Mouse (Mus musculus): ENCODE measurements around the gene Fam3a. TPM values are rescaled to one million over a fixed set of nuclear protein-coding genes. Genes with fewer than 3 reads are reported as not detected.
A peak's percentile ranks its signal among the peaks of the same experiment; 100 is the strongest.

Gene Fam3a
- 35.5 and 37.9 TPM in 2 replicates for polyA plus RNA-seq (2015; fragmentation: Nextera tagmentation; extraction: Ambion mirVana)

DNA sequence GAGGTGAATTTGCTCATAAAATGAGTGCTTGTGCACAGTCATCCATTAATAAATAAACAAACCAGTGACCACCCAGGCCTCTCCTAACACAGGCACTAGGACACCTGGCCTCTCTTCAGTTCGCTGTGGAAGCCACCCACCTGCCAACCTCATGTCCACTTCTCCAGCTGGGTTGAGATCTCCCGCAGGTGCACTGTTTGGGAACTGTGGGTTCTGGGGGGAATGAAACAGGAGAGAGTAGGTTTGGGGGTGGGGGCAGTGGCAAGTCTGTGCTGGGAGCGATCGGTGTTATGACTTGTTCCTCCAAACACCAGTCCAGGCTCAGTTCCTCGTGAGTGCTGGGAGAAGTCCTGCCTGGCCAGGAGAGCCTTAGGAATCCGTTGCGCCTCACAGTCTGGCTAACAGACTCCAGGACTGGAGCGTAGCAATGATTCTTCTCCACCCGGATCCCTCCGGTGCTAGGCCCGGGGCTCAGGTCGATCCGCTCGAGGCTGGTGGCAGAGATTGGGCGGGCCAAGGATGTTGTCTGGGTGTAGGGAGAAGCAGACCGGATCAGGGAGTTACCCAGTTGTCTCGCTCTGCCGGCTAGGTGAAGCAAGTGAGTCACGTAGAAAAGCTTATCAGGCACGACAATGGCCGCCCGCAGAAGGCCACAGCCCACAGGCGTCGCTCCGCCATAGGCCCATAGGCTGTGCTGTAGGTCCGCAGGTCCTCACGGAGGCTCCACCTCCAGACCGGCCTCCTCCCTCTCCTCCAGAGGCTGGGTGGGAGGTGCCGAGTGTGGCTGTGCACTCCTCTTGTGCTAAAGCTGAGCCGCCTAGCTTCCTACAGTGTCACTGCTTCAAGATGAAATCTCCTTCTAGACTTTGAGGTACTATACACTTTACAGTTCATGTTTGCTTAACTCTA lies at the start of gene Fam3a, which contains the start of gene Ikbkg:
Fam3a (minus strand) TSS at position 738 of the 909 bp plus-strand sequence.
Ikbkg (plus strand) TSS at position 756 of the 909 bp plus-strand sequence.
- peak within 1 kb of the TSS; percentile 65 for H3K4me2 ChIP-seq (ENCODE audit: low read length)
- peak within 1 kb of the TSS; percentile 83 for H3K27ac ChIP-seq (ENCODE audit: low read depth, low read length)
- 16% methylated on average over 30 of the region's 30 CpGs for WGBS
- no peaks in the 10 kb centered on the region for H3K36me3 ChIP-seq (ENCODE audit: control insufficient read depth, insufficient read depth, low read length)
- H3K9me3 ChIP-seq (ENCODE audit: control insufficient read depth, low read length): no peaks in the 10 kb centered on the region
- no peaks in the 10 kb centered on the region for H3K27me3 ChIP-seq (replicated peaks; ENCODE audit: control insufficient read depth, insufficient read depth, low read length)
- peak within 1 kb of the TSS; percentile 55 for H3K4me3 ChIP-seq (ENCODE audit: low read length)
- peak within 1 kb of the TSS; percentile 72 for H3K9ac ChIP-seq (ENCODE audit: low read depth, low read length)
- peaks cover 3% of the 10 kb centered on the region; the same call in 1 of the 2 replicates for H3K4me1 ChIP-seq (ENCODE audit: control insufficient read depth, insufficient read depth, low read depth, low read length)
- ATAC-seq: peak; percentile 100

- H3K27me3 ChIP-seq (replicated peaks; ENCODE audit: control insufficient read depth, insufficient read depth, low read length): no peaks in the 10 kb centered on the region
- ATAC-seq: peak; percentile 71
- peak overlapping the region; percentile 83 for H3K27ac ChIP-seq (ENCODE audit: low read depth, low read length)
- peak overlapping the region; percentile 57 for H3K4me3 ChIP-seq (ENCODE audit: low read length)
- no peaks in the 10 kb centered on the region for H3K9me3 ChIP-seq (ENCODE audit: control insufficient read depth, low read length)
- H3K4me1 ChIP-seq (ENCODE audit: control insufficient read depth, insufficient read depth, low read depth, low read length): peaks cover 7% of the 10 kb centered on the region
- H3K4me2 ChIP-seq (ENCODE audit: low read length): peak overlapping the region; percentile 62
- H3K9ac ChIP-seq (ENCODE audit: low read depth, low read length): peak overlapping the region; percentile 62
- WGBS: 28% methylated on average over 22 of the region's 22 CpGs
- no peaks in the 10 kb centered on the region for H3K36me3 ChIP-seq (ENCODE audit: control insufficient read depth, insufficient read depth, low read length)
Observed at GRCm38 (mm10) chrX:74429290-74429821, 36.3 kb upstream of the Fam3a start.

DNA sequence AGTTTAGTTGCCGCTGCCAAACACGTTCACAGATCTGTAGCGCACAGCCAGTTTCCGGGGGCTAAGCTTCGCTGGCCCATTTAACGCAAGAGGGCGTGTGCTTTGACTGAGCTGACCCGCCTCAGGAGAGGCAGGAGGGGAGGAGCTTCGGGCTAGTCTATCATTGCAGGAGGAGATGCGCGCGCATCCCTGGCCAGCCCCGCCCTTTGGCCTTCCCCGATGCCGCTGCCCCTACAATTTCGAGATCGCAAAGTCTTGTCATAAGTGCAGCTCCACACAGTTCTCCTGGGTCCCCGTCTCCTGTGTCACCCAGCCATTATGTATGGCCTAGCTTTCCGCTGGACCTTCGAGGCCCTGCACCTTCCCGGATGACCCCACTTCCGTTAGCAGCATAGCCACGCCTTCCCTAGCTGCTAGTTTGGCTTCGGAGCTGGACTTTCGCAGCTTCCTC lies 35.8 kb upstream of the Fam3a start, which contains the start of gene G6pdx:
G6pdx (minus strand) TSS at position 369 of the 451 bp plus-strand sequence.
- Histone ChIP-seq H3K4me3 (ENCODE audit: low read length) (peak within 1 kb of the TSS; percentile 57), H3K4me1 (ENCODE audit: control insufficient read depth, insufficient read depth, low read depth, low read length) (peaks cover 7% of the 10 kb centered on the region), H3K27ac (ENCODE audit: low read depth, low read length) (peak within 1 kb of the TSS; percentile 83), H3K9ac (ENCODE audit: low read depth, low read length) (peak within 1 kb of the TSS; percentile 62), H3K36me3 (ENCODE audit: control insufficient read depth, insufficient read depth, low read length) (no peaks in the 10 kb centered on the region), H3K4me2 (ENCODE audit: low read length) (peak within 1 kb of the TSS; percentile 62), H3K9me3 (ENCODE audit: control insufficient read depth, low read length) (no peaks in the 10 kb centered on the region), H3K27me3 (replicated peaks; ENCODE audit: control insufficient read depth, insufficient read depth, low read length) (no peaks in the 10 kb centered on the region)
- 14% methylated on average over 20 of the region's 25 CpGs for WGBS
- ATAC-seq: peak; percentile 88

DNA sequence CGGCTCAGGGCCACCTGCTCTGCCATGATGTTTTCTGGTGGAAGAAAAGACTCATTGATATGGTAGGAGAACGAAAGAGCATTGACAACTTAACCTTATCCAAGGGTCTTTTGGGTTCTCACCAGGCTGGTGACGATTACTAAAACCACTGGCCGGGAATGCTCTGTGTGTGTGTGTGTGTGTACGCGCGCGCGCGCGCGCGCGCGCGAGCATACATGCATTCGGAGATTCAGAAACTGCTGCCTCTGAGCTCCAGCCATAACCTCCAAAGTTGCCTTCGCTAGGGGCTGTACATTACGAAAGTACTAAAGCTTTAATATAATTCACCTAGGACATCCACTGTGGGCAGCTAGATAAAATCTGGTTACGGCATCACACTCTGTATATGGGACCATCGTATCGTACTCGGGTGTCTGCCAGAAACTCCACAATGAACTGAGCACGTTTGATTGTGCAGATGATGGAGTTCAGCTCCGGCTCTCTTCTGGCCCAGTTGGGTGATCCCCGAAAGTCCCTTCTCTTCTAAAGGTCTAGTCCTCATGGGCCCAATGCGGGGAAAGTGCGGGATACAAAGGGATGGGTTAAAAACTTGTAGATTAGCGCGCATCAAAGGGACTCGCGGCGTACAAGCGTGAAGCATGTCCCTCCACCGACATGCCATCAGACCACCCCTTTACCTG lies 35.2 kb upstream of the Fam3a start:
- peak; percentile 55 for ATAC-seq
- Histone ChIP-seq H3K4me2 (ENCODE audit: low read length) (peak overlapping the region; percentile 62), H3K4me3 (ENCODE audit: low read length) (peak overlapping the region; percentile 57), H3K36me3 (ENCODE audit: control insufficient read depth, insufficient read depth, low read length) (no peaks in the 10 kb centered on the region), H3K9ac (ENCODE audit: low read depth, low read length) (peak overlapping the region; percentile 62), H3K27ac (ENCODE audit: low read depth, low read length) (peak overlapping the region; percentile 83), H3K9me3 (ENCODE audit: control insufficient read depth, low read length) (no peaks in the 10 kb centered on the region), H3K4me1 (ENCODE audit: control insufficient read depth, insufficient read depth, low read depth, low read length) (peaks cover 7% of the 10 kb centered on the region), H3K27me3 (replicated peaks; ENCODE audit: control insufficient read depth, insufficient read depth, low read length) (no peaks in the 10 kb centered on the region)
- WGBS: 13% methylated on average over 35 of the region's 35 CpGs

- H3K9me3 ChIP-seq (ENCODE audit: control insufficient read depth, low read length): no peaks in the 10 kb centered on the region
- 83% methylated on average over 3 of the region's 3 CpGs for WGBS
- ATAC-seq: no peak
- H3K4me2 ChIP-seq (ENCODE audit: low read length): no peak overlapping the region
- H3K4me1 ChIP-seq (ENCODE audit: control insufficient read depth, insufficient read depth, low read depth, low read length): peaks cover 7% of the 10 kb centered on the region
- no peak overlapping the region for H3K4me3 ChIP-seq (ENCODE audit: low read length)
- H3K9ac ChIP-seq (ENCODE audit: low read depth, low read length): no peak overlapping the region
- no peaks in the 10 kb centered on the region for H3K27me3 ChIP-seq (replicated peaks; ENCODE audit: control insufficient read depth, insufficient read depth, low read length)
- H3K36me3 ChIP-seq (ENCODE audit: control insufficient read depth, insufficient read depth, low read length): no peaks in the 10 kb centered on the region
- no peak overlapping the region for H3K27ac ChIP-seq (ENCODE audit: low read depth, low read length)
Observed at GRCm38 (mm10) chrX:74427116-74427515, 34.0 kb upstream of the Fam3a start.

GRCm38 (mm10) chrX:74426256-74426655 lies 33.2 kb upstream of the Fam3a start:
- no peaks in the 10 kb centered on the region for H3K36me3 ChIP-seq (ENCODE audit: control insufficient read depth, insufficient read depth, low read length)
- H3K4me1 ChIP-seq (ENCODE audit: control insufficient read depth, insufficient read depth, low read depth, low read length): peaks cover 7% of the 10 kb centered on the region
- H3K27ac ChIP-seq (ENCODE audit: low read depth, low read length): no peak overlapping the region
- no peak overlapping the region for H3K9ac ChIP-seq (ENCODE audit: low read depth, low read length)
- ATAC-seq: no peak
- no peak overlapping the region for H3K4me3 ChIP-seq (ENCODE audit: low read length)
- WGBS: 58% methylated on average over 1 of the region's 1 CpGs
- no peaks in the 10 kb centered on the region for H3K9me3 ChIP-seq (ENCODE audit: control insufficient read depth, low read length)
- H3K4me2 ChIP-seq (ENCODE audit: low read length): no peak overlapping the region
- no peaks in the 10 kb centered on the region for H3K27me3 ChIP-seq (replicated peaks; ENCODE audit: control insufficient read depth, insufficient read depth, low read length)

- no peak for ATAC-seq
- Histone ChIP-seq H3K4me1 (ENCODE audit: control insufficient read depth, insufficient read depth, low read depth, low read length) (peaks cover 5% of the 10 kb centered on the region), H3K4me3 (ENCODE audit: low read length) (no peak overlapping the region), H3K27ac (ENCODE audit: low read depth, low read length) (no peak overlapping the region), H3K9me3 (ENCODE audit: control insufficient read depth, low read length) (no peaks in the 10 kb centered on the region), H3K36me3 (ENCODE audit: control insufficient read depth, insufficient read depth, low read length) (no peaks in the 10 kb centered on the region), H3K4me2 (ENCODE audit: low read length) (no peak overlapping the region), H3K9ac (ENCODE audit: low read depth, low read length) (no peak overlapping the region), H3K27me3 (replicated peaks; ENCODE audit: control insufficient read depth, insufficient read depth, low read length) (no peaks in the 10 kb centered on the region)
- 80% methylated on average over 4 of the region's 4 CpGs for WGBS
Observed at GRCm38 (mm10) chrX:74425195-74425594, 32.1 kb upstream of the Fam3a start.

GRCm38 (mm10) chrX:74424443-74424842 lies 31.4 kb upstream of the Fam3a start:
- Histone ChIP-seq H3K27ac (ENCODE audit: low read depth, low read length) (no peak overlapping the region), H3K9ac (ENCODE audit: low read depth, low read length) (no peak overlapping the region), H3K4me3 (ENCODE audit: low read length) (no peak overlapping the region), H3K36me3 (ENCODE audit: control insufficient read depth, insufficient read depth, low read length) (no peaks in the 10 kb centered on the region), H3K4me2 (ENCODE audit: low read length) (no peak overlapping the region), H3K9me3 (ENCODE audit: control insufficient read depth, low read length) (no peaks in the 10 kb centered on the region), H3K4me1 (ENCODE audit: control insufficient read depth, insufficient read depth, low read depth, low read length) (peaks cover 3% of the 10 kb centered on the region; the same call in 1 of the 2 replicates), H3K27me3 (replicated peaks; ENCODE audit: control insufficient read depth, insufficient read depth, low read length) (no peaks in the 10 kb centered on the region)
- no peak for ATAC-seq

DNA sequence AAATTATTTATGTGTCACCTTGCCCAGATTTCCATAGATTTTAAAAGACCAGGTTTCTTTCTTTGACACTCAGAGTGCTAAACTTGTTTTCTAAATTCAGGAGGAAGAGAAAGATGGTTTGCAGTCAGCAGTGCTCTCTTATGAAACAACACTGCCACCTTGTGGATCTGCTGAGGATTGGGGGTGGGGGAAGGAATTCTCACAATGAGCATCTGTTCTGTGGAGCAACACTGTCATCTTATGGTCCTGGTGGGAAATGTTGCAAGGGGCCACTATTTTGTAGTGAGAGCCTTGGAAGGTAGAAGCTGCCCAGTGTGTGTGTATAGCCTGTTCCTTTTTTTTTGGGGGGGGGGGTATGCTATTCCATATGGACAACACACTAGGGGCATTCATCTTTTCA lies 20.3 kb upstream of the Fam3a start:
- Histone ChIP-seq H3K4me3 (ENCODE audit: low read length) (no peak overlapping the region), H3K4me1 (ENCODE audit: control insufficient read depth, insufficient read depth, low read depth, low read length) (no peaks in the 10 kb centered on the region), H3K27me3 (replicated peaks; ENCODE audit: control insufficient read depth, insufficient read depth, low read length) (no peaks in the 10 kb centered on the region), H3K4me2 (ENCODE audit: low read length) (no peak overlapping the region), H3K9ac (ENCODE audit: low read depth, low read length) (no peak overlapping the region), H3K9me3 (ENCODE audit: control insufficient read depth, low read length) (no peaks in the 10 kb centered on the region), H3K36me3 (ENCODE audit: control insufficient read depth, insufficient read depth, low read length) (no peaks in the 10 kb centered on the region), H3K27ac (ENCODE audit: low read depth, low read length) (no peak overlapping the region)
- ATAC-seq: peak; percentile 83
